Mouse (Mus musculus): ENCODE results near the gene Nkx2-9. TPM values are rescaled to one million over a fixed set of nuclear protein-coding genes. Genes with fewer than 3 reads are reported as not detected.
A peak's percentile ranks its signal among the peaks of the same experiment; 100 is the strongest.

The Nkx2-9 gene
- polyA plus RNA-seq, 1 experiment from 2014 or later, result 1.4 TPM

DNA sequence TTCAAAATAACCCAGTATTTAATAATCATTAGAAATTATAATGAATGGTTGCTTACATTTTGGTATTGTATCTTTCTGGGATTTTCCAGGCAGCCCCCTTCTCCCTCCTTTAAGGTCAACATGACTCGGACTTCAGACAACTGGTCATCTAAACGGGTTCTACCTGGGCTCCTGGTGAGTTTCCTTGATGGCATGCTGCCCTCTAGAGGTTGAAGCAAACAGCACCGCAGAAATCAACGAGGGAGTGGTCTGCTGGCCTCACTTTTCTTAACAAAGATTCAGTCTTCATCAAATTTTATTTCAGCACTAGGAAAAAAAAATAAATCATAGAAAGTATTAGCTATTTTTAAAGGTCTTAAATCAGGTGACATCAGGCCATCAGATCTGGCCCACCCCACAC lies 21.4 kb downstream of the Nkx2-9 start:
- Histone ChIP-seq H3K4me1 (no peaks in the 10 kb centered on the region), H3K9ac (replicated peaks) (no peak overlapping the region), H3K9me3 (no peaks in the 10 kb centered on the region), H3K27me3 (peaks cover 44% of the 10 kb centered on the region), H3K27ac (replicated peaks) (no peak overlapping the region), H3K36me3 (no peaks in the 10 kb centered on the region), H3K4me2 (replicated peaks) (no peak overlapping the region), H3K4me3 (no peak overlapping the region)
- 10% methylated on average over 4 of the region's 4 CpGs for WGBS
- no peak for ATAC-seq (ENCODE audit: low FRiP score, low read depth)

GRCm38 (mm10) chr12:56587830-56588229 lies 25.3 kb downstream of the Nkx2-9 start:
- Histone ChIP-seq H3K9ac (replicated peaks) (no peak overlapping the region), H3K4me2 (replicated peaks) (no peak overlapping the region), H3K4me1 (no peaks in the 10 kb centered on the region), H3K27me3 (peaks cover 20% of the 10 kb centered on the region), H3K27ac (replicated peaks) (no peak overlapping the region), H3K36me3 (no peaks in the 10 kb centered on the region), H3K4me3 (no peak overlapping the region), H3K9me3 (no peaks in the 10 kb centered on the region)
- ATAC-seq (ENCODE audit: low FRiP score, low read depth), result peak; percentile 56
- 31% methylated on average over 6 of the region's 6 CpGs for WGBS

Other genes starting within 250 kb of the Nkx2-9 start
- gene Nkx2-1, start 76.4 kb downstream of the Nkx2-9 start, polyA plus RNA-seq (2016; fragmentation: Nextera tagmentation; extraction: Ambion mirVana), result 5.2 and 9.3 TPM in 2 replicates
- gene Pax9, start 78.5 kb upstream of the Nkx2-9 start, polyA plus RNA-seq (2016; fragmentation: Nextera tagmentation; extraction: Ambion mirVana), result 0.09 and 0.18 TPM in 2 replicates